Mouse (Mus musculus) gonadal fat pad, adult 2 months (tissue): ENCODE measurements at regions not wholly inside any gene's neighbourhood (a gene's known extent, or its start where the extent isn't known, plus 50 kb on each side); places are given as distances from the start of the nearest gene placed in this dataset.

Experiments used
- DNase-seq: peaks from one replicate; pipeline ENCODE4 v3.0.0-alpha.2; 2012; ENCODE audit warnings: low read depth

DNA sequence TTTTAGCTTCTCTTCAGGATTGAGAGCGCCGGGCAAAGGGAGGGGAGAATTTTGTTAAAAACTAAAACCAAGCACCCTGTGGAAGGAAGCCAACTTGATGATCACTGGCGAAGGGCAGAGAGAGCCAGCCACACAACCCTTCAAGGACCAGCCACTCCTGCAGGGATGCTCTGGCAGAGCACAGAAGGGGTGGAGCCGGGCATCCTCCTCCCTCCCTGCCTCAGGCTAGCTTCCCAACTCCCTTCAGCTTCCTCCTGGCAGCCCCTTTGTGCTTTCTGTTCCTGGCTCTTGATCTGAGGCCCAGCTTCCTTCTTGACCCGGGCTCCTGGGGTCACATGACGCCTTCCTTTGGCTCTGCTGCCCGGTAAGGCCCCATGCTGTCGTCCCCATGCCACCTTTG, 591.8 kb upstream of the Gm10131 start:
- DNase-seq: no peak

DNA sequence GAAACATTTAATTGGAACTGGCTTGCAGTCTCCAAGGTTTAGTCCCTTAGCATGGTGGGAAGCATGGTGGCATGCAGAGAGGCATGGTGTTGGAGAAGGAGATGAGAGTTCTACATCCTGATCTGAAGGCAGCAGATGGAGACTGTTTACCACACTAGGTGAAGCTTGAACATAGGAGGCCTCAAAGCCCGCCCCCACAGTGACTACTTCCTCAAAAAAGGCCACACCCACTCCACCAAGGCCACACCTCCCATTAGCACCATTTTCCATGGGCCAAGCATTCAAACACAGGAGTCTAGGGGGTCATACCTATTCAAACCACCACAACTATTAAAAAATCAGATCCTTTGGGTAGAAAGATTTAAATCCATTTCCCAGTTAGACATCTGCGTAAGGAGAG, 591.3 kb upstream of the Gm10131 start:
- DNase-seq: no peak

GRCm38 (mm10) chr8:34699015-34699414, 587.5 kb upstream of the Gm10131 start:
- DNase-seq: no peak

DNA sequence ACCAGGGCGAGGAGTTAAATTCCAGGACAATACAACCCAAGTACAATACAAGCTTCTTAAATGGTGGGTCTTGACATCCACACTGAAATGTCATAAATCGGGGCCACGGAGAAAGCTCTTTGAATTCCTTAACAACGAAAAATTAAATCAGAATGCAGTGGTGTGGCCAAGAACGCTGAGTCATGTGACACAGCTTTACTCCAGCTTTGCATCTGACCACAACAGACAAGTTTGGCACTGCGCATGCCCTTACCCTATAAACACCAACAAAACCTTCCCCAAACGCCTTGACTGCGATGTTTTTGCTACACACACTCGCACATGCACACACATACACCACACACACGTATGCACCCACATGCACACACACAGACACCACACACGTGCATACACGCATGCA, 584.8 kb upstream of the Gm10131 start:
- no peak for DNase-seq

DNA sequence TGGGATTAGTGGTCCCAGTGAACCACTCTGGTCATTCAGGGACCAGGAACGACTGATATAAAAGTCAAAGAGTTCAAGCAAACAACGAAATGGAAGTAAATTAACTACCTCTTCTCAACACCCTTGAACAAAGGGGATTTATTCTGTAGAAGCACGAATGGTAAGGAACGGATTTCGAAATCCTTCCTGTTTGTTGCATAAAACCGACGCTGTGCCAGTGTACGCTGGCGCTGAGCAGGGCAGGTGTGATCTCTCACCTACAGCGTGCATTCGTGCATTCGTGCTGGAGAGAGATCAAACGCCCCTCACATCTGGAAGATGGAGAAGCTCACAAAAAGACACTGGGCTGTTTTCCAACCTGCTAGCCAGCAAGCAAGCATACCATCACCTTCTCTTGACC, 581.1 kb upstream of the Gm10131 start:
- peak; percentile 84 for DNase-seq

DNA sequence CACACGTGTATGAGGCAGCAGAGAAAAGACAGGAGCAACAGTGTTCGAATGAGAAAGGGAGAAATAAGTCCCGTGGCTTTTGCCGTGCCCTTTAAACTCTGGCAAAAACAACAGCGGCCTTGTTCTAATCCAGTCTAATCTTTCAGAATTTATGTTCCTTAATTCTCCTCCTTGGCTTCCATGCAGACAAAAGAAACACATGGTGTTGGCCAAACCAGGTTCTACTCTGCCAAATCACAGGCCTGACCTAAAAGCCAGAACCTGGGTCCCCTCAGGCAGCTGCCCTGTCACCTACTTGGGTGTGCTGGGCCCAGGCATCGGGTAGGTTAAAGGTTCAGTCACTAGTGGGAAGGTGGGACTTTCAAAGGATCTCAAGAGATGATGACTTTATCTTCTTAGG, 580.2 kb upstream of the Gm10131 start:
- peak; percentile 95 for DNase-seq

DNA sequence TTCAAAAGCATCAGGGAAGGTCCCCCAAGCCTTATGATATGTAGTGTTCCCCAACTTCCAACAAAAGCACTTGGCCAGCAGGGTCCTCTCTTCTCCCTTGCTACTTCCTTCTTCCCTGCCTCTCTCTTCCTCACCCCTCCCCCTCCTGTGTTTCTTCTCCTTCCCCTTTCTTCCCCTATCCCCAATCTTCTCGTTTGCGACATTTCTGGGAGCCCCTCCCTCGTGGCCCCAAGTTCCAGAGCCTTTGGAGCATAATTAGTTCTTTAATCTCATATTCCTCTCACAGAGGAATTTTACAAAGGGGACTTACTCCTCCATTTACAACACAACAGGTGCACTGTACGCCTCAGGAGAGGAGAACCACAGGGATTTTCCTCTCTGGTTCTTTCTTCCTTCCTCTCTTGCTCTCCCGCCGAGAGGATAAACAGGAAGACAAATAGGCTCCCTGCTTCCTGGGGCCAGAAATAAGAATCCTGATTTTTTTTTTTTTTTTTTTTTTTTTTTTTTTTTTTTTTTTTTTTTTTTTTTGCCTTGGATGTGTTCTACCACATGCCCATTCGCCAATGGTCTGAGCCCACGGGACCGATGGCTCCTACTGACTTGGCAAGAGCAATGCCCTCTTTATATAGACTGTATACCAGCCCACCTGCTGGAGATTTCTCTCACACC, 578.4 kb upstream of the Gm10131 start:
- no peak for DNase-seq

GRCm38 (mm10) chr8:34689049-34689824, 577.7 kb upstream of the Gm10131 start:
- DNase-seq: no peak

- no peak for DNase-seq
These were observed 577.0 kb upstream of the Gm10131 start for GRCm38 (mm10) chr8:34688396-34689048.

- no peak for DNase-seq
These were observed 574.8 kb upstream of the Gm10131 start for GRCm38 (mm10) chr8:34686371-34686770.

GRCm38 (mm10) chr8:34684683-34685082, 573.1 kb upstream of the Gm10131 start:
- DNase-seq: no peak

GRCm38 (mm10) chr8:34683173-34683572, 571.6 kb upstream of the Gm10131 start:
- no peak for DNase-seq

- no peak for DNase-seq
These were observed 570.7 kb upstream of the Gm10131 start for GRCm38 (mm10) chr8:34682221-34682620.

DNA sequence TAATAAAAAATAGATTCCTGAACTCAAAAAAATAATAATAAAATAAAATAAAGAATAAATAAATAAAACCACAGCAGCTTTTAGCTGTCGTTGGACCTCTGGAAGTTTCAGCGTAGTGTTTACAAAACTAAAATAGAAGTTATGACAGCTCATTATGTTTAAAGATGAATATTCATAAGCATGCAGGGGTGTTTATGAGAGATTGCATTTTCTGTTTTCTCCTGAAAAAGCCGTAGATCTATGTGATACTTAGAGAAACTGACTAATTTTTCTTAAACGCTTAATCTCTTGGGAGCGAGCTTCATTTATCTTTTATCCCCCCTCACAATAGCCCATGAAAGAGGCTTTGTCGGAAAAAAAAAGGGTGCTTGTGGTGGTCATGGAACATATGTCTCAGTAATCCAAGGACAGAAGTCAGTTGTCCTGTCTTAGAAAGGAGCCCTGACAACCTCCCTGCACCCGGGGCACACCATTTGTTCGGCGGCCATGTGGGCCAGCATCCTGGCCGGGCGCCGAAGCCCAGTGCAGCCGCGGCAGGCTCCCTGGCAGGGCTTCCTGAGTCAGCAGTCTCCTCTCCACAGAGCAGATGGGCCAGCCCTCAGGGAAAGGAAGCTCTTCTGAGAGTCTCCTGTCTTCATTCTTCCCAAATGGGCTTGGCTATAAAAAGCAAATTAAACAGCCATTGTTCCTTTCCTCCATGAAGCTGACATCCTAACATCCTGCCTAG, 568.2 kb upstream of the Gm10131 start:
- DNase-seq: no peak

- DNase-seq: no peak
These were observed 567.3 kb upstream of the Gm10131 start for GRCm38 (mm10) chr8:34678879-34679278.

DNA sequence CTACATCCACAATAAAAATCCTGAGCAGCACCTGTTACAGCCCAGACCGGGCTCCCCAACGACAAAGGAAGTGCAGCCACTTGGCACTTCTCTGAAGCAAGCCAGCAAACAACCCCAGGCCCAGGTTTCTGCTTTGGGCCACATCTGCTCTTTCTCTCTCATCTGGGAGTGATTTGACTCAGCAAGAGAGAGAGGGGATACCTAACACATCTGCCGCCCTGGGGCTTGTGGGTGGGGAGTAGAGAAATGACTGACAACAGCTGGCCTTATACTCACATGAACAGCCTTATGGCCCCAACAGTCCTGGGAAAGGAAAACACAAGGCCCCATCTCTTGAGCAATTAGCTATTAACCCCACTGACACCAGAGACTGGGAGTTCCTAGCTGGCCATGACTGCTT, 560.2 kb upstream of the Gm10131 start:
- no peak for DNase-seq

- no peak for DNase-seq
These were observed 559.6 kb upstream of the Gm10131 start for GRCm38 (mm10) chr8:34670930-34671715.

DNA sequence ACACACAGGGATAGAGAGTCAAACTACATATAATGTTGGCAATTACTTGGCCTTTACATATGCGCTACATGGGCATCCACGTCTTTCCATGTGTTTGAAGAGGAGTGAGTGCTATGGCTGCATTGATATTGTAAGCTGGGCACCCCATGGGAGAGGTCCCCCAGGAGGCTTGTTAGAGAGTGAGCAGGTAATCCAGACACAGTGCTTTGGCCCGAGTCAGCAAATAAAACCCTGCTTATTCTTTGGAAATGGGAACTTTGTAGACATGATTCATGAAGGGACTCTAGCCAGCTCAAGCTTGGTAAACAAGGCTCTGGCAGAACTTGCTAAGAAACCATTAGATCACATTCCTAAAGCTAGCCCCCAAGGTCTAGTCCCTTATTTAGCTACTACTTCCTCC, 557.6 kb upstream of the Gm10131 start:
- no peak for DNase-seq

- DNase-seq: no peak
These were observed 552.9 kb upstream of the Gm10131 start for GRCm38 (mm10) chr8:34664429-34664828.

GRCm38 (mm10) chr8:34662532-34662931, 551.0 kb upstream of the Gm10131 start:
- no peak for DNase-seq

DNA sequence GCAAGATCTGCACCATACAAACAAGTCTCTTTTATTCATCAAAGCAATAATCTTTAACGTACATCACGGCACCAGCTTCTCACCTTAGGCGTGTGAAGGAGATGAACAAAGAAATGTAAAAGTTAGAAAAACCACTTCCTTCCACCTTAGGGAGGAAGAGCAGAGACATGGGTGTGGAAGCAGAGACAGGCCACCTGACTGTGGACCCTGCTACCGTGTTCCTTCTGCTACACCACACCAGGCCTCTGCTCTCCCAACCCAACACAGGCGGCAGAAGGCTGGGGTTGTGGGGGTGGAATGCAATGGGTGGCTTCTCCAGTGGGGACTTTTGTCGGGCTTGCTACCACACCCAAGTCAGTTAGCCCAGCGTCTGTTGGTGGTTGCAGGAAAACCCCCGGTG, 540.2 kb upstream of the Gm10131 start:
- no peak for DNase-seq
